13 mouse cellular contexts compared by ENCODE assay signal in genomic region chr9:34386071-34386470, GRCm38 (mm10).
DNase-seq lines count a peak whose midpoint lies in the region; ATAC-seq and TF ChIP-seq lines count a peak whose summit lies in the region.
"Had no signal": no experiment of that assay in that cellular context is flagged by ENCODE, and none has a peak within 500 bp of the region (broad histone marks: within the 10 kb centered on the region; RNA-seq: fewer than 3 reads in every experiment).

No protein-coding gene starts in this region.

- no peak overlapping the region for H3K9ac ChIP-seq in intestine, embryonic 15.5 days
- no peak overlapping the region for H3K9ac ChIP-seq in intestine, postnatal 0 days (ENCODE audit: low read depth, low read length)
- H3K9ac ChIP-seq: hindbrain, embryonic 12.5 days; limb, embryonic 12.5 days; liver, postnatal 0 days had no signal

- ATAC-seq in intestine, embryonic 15.5 days: 0 out of 2 replicates have a peak, but pooled peaks have one; percentile 25
- ATAC-seq in intestine, postnatal 0 days: no peak
- no peak for ATAC-seq in granulocyte monocyte progenitor cell, adult 5-6 weeks (replicated peaks; ENCODE audit: poor library complexity, severe bottlenecking)
- ATAC-seq in monocyte, adult 5-6 weeks (replicated peaks; ENCODE audit: insufficient number of reproducible peaks, low FRiP score, low TSS enrichment, poor library complexity, severe bottlenecking): no peak
- ATAC-seq: liver, postnatal 0 days had no signal

- H3K4me1 ChIP-seq in intestine, embryonic 15.5 days (replicated peaks): no peaks in the 10 kb centered on the region
- H3K4me1 ChIP-seq in intestine, postnatal 0 days (replicated peaks; ENCODE audit: control insufficient read depth, insufficient read depth, low read length): no peaks in the 10 kb centered on the region

- no peaks in the 10 kb centered on the region for H3K36me3 ChIP-seq in intestine, embryonic 15.5 days
- no peaks in the 10 kb centered on the region for H3K36me3 ChIP-seq in intestine, postnatal 0 days (ENCODE audit: control insufficient read depth, insufficient read depth)
- H3K36me3 ChIP-seq: hindbrain, embryonic 12.5 days; limb, embryonic 12.5 days had no signal

- H3K4me2 ChIP-seq in intestine, embryonic 15.5 days (replicated peaks): no peak overlapping the region
- no peak overlapping the region for H3K4me2 ChIP-seq in intestine, postnatal 0 days (replicated peaks; ENCODE audit: low read depth)
- H3K4me2 ChIP-seq: hindbrain, embryonic 12.5 days; limb, embryonic 12.5 days had no signal

- peak; percentile 25 for DNase-seq in ovary, adult 18-20 months (ENCODE audit: low spot score)
- DNase-seq in ovary, postnatal 14 days (ENCODE audit: low spot score): no peak
- DNase-seq in heart, postnatal 14 days: peak; percentile 25 to 46
- DNase-seq in testis, postnatal 10 days (ENCODE audit: low spot score): peak; percentile 44
- DNase-seq: cerebellum, adult 8-10 months; gastrocnemius, postnatal 36 days; liver, postnatal 0 days had no signal

- no peak overlapping the region for H3K27ac ChIP-seq in intestine, embryonic 15.5 days
- H3K27ac ChIP-seq in intestine, postnatal 0 days (ENCODE audit: low read depth, low read length): no peak overlapping the region
- H3K27ac ChIP-seq: hindbrain, embryonic 12.5 days; limb, embryonic 12.5 days had no signal

- TF ChIP-seq CTCF in intestine, postnatal 0 days (IDR thresholded peaks at IDR 0.05; ENCODE audit: low read depth): no peak

- intact Hi-C loops in heart, postnatal 14 days (cut with DNase I): no loop called here

- H3K4me3 ChIP-seq in intestine, embryonic 15.5 days (replicated peaks): no peak overlapping the region
- no peak overlapping the region for H3K4me3 ChIP-seq in intestine, postnatal 0 days (ENCODE audit: low read depth, low read length)
- H3K4me3 ChIP-seq: hindbrain, embryonic 12.5 days; limb, embryonic 12.5 days had no signal

- 50% methylated on average over 4 of the region's 4 CpGs for WGBS in intestine, embryonic 15.5 days
- WGBS in intestine, postnatal 0 days: 55% methylated on average over 4 of the region's 4 CpGs

- no peaks in the 10 kb centered on the region for H3K9me3 ChIP-seq in intestine, embryonic 15.5 days
- no peaks in the 10 kb centered on the region for H3K9me3 ChIP-seq in intestine, postnatal 0 days (ENCODE audit: control insufficient read depth)
- H3K9me3 ChIP-seq: hindbrain, embryonic 12.5 days; limb, embryonic 12.5 days had no signal

- no peaks in the 10 kb centered on the region for H3K27me3 ChIP-seq in intestine, embryonic 15.5 days (replicated peaks)
- H3K27me3 ChIP-seq in intestine, postnatal 0 days (replicated peaks; ENCODE audit: control insufficient read depth, insufficient read depth, low read length): no peaks in the 10 kb centered on the region
- H3K27me3 ChIP-seq: hindbrain, embryonic 12.5 days; limb, embryonic 12.5 days had no signal
